Mouse (Mus musculus) cerebral cortex, adult 2 months (tissue): ENCODE results near the gene Cth.

Experiments
- whole genome bisulfite sequencing: fragments of 180-500 bp; shearing (Covaris S2); methylation state at CpG from one replicate; pipeline ENCODE4 v1.1.7; 2018; 5-methylcytosine and 5-hydroxymethylcytosine counted together

The Cth gene

DNA sequence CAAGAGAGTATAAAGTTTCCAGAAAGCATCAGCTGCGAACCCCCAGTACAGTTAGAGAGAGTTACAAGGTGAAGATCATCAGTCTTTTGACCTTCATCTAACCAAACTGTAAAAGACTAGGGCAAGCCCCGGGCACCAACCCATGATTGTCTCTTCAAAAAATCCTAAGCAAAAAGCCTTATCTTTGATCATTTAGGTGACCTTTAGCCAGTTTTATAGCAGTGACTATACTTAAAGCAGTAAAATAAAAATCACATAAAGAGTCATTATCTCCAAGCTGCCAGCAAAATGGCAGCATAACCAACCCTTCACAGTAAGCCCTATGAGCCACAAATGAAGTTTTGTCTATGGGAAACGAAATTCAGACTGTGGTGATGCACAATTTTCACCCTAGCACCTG is 14.6 kb downstream of the Cth start:
- 80% methylated on average over 3 of the region's 3 CpGs for WGBS

DNA sequence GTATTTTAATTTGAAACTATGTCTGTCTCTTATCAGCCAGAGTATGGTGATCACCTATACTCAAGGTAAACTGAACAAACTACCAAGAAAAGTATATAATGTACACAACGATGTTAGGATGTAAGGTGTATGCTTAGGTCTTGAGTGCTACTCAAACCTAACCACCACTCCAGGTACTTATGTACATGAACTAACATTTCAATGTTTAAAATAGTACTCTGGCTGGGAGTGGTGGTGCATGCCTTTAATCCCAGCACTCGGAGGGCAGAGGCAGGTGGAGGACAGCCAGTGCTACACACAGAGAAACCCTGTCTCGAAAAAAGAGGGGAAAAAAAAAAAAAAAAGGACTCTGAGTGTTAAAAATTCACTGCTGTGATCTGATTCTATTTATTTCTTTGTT is 16.7 kb downstream of the Cth start:
- 86% methylated on average over 3 of the region's 3 CpGs for WGBS

DNA sequence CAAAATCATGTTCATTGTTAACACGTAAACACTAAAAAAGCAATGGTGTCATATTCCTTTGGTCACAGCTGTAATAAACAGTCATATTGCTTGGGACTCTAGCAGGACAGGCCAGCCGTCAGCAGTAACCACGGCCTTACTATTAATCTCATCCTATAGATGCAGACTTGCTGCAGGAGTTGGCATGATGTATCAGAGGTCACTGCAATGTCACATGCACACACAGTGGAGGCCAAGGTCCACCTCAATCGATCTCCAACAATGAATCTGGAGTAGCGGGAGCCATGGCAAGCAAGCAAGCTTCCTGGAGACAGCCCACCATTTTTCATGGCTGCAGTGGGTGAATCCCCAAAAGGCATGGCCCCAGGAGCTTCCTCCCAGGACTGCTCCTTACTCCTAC is 23.2 kb downstream of the Cth start:
- 91% methylated on average over 5 of the region's 5 CpGs for whole genome bisulfite sequencing

DNA sequence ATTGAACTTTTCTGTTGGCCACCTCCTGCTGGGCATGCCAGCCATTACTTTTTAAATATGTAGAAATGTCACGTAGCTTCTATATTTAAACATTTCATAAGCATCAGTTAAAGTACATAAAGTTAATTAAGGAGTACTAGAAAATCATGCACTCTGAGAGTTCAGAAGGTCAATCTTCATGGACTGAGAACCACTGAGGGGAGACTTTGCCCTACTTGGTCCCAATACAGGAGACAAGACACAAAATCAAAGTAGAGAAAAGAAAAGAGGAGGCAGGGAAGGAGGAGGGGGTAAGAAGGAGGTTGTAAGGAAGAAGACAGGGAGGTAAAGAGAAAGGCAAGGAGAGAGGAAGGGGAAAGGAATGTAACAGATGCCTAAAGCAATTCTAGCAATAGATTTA is 24.9 kb downstream of the Cth start:
- 89% methylated on average over 1 of the region's 1 CpGs for WGBS

DNA sequence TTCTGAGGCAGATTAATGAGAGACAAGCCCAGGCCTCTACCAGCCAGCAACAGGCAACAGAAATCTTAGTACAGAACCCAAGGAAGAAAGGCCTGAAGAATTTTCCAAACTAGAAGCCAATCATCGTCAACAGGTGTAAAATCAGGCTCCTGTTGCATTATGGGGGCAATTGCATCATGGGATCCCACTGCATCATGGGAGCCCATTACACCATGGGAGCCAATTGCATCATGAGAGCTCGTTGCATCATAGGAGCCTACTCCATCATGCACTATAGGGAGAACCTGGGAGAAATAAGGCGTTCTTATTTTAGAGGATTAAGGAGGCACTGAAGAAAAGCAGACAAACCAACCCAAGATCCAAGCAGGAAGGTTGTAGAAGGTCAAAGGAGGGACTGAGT is 27.2 kb downstream of the Cth start:
- WGBS: 90% methylated on average over 3 of the region's 3 CpGs

DNA sequence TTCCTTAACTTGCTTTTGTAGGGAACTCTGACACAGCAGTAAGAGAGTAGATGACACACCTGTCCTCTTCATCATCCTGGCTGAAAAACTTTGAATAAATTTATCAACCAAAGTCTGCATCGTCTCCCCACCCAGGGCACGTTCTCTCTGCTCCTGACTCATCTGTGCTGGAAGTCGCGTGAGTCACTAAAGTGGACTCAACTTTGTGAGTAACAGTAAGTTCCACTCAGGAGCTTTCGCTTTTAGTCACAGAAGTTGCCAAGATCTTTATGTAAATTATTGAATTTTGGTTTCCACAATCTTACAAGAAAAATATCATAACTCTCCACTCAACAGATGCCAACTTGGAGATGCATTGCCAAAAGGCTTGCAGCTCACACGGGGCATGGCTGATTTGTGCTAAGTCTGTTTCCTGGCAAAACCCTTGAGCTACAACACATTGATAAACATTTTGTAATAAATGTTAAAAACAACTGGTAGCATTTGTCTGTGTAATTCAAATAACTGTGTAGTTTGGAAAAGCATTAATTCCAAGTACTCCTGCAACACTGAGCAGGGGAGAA is 40.7 kb downstream of the Cth start:
- 58% methylated on average over 6 of the region's 6 CpGs for WGBS

DNA sequence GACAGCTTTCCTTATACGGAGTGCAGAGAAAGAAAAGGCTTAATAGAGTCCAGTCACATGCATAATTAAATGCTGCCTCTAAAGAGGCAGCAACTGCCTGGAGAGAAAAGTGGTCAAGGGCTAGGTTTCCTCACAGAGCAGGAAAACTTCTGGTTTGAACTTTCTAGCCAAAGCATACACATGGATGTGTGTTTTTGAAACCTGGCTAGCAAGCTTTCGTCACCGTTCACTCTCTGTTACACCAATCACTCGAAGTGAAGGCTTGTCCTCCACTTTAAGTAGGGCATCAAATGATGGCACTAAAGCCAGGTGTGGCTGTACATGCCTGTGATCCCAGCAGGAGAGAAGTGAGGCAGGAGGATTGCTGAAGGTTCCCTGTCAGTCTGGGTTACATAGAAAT is 41.8 kb downstream of the Cth start:
- 78% methylated on average over 4 of the region's 4 CpGs for WGBS

DNA sequence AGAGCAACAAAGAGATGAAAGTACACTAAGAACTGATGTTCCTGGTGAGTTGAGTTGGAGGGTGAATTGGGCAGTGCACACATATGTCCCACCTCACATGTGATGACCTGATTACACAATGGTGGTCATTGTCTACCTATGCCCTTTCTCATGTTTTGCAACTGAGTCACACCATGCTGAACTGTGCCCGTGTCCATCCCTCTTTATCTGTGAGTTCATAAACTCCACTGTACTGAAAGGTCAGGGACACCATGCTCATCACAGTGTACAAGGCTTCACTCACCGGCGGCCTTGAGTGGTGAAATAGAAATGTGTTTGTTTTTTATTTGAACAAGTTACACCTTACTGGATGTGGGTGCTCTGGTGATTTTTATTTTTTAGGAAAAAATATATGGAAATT is 42.9 kb downstream of the Cth start:
- 84% methylated on average over 3 of the region's 3 CpGs for WGBS

DNA sequence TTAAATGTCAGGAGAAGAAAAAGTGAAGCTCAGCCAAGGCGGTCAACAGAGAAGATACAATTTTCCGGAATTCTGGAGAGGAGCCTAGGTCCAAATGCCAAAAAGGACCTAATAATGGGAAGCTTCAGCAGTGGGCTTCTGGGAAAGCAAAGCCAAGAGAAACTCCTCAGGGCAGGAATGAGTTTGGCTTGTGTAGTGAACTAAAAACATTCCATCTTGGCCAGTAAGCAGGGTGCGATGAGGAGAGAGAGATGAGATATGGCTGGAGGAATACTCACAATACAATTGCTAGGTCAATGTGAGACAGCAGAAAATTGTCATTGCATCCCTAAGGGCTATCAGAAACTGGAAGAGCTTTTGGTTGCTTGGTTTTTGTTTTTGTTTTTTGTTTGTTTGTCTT is 43.9 kb downstream of the Cth start:
- 81% methylated on average over 3 of the region's 3 CpGs for WGBS

DNA sequence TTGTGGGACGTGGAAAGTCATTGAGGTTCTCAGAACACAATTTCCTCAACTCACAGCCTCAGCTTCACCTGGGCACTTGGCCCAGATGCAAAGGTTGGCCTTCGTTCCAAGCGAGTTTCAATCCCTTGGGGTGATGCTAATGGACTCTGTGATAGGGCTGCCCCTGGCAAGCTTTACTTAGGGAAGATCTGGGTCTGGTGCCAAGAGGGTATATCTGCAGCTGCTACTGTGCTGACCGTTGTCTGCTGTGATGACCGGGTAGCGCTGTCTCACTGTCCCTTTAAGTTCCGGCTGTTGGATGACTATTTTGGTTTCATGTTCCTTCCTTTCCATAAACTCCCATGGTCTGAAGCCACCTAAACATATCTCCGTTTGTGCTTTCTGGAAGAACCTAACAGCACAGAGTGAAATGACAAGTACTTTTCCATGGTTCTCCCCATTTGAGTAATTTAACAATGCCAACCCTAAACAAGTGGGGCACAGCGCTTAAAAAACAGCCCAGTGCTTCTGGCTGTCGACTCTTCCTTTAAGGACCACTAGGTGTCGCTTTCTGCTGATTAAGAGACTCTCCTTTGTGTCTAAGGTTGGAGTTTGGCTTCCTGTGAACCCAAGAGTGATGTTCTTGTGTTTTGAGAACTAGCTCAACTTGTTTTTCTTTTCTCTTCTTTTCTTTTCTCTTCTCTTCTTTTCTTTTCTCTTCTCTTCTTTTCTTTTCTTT is 48.3 kb downstream of the Cth start:
- 36% methylated on average over 11 of the region's 11 CpGs for WGBS

DNA sequence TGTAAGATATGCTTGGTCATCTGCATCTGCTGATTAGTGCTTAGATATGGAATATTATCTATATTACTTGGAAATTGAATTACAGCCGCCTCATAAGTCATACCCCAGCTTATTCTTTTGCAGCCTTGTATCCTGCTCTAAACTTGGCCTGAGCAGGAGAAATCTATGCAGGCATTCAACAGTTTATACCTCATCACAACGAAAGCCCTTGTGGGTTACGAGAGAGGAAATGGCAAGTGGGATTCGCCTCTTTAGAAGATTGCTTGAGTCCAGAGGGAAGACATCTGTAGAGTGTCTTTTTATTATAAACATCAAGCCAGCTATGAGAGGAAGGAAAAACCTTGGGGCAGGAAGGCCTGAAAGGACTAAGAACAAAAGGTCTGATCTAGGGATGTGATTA is 52.0 kb downstream of the Cth start:
- WGBS: 84% methylated on average over 4 of the region's 4 CpGs

DNA sequence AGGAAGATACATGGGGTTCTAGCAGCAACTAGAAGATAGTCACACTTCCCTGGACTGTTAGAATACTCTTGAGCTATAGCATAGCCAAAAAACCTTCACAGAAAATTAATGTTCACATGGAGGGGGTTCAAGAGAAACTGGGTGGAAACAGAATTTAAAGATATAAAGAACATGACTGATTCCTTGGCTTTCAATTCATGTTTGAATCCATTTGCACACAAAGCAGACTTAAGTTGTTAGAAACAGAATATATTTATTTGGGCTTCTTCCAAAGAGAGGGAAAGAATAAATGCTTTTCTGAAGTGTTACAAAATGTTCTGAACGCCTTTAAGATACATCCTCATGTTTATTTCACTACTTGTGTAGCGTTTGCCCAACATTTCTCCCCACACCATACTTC is 57.0 kb downstream of the Cth start:
- WGBS: 53% methylated on average over 2 of the region's 2 CpGs

DNA sequence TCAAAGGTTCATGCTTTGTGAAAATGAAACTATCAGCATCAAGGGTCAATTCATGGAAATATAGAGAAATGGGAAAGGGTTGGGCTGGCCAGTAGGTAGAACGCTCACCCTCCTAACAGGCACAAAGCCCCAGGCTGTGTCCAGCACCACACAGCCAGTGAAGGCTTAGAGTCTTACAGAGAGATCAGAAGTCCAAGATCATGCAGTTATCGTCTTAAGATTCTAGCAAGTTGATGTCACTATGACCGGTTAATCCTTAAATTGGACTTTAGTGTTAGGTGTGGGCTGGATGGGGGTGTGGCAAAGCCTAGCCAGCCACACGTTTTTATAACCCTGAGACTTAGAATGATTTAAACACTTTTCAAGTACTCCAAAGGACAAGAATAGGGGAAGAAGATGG is 58.6 kb downstream of the Cth start:
- 74% methylated on average over 4 of the region's 4 CpGs for WGBS

DNA sequence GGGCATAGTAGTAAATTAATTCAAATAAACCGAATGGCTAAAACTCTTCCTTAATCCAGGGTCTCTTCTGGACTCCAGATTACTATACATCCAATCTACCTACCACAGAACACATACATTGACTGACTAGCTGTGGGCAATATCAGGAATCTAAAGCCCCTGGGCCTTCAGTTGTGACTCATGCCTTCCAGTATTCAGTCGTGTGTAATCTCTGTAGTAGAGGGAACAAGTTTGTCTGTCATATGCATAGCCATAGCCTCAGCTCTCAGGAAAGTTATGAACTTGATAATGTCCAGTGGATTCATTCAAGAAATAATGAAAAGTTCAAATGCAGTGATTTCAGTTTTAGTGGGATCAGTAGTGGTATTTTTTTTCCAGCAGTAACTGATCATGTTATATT is 59.0 kb downstream of the Cth start:
- 86% methylated on average over 2 of the region's 2 CpGs for WGBS

DNA sequence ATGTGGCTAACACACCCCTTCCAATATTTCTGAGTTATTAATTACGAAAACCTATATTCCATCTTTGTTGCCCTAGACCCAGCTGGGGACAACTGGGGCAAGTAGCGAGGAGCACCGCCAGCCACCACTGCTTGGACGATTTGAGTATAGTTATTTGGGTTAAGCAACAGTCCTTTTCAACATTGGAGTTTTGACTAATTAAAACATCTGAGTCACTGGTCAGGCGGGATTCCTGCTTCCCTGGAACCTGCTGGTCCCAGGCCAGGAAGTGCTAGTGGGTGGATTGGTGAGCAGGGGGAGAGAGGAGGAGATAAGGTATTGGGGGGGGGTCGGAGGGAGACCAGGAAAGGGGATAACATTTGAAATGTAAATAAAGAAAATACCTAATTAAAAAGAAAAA is 59.4 kb downstream of the Cth start:
- 73% methylated on average over 6 of the region's 6 CpGs for WGBS

DNA sequence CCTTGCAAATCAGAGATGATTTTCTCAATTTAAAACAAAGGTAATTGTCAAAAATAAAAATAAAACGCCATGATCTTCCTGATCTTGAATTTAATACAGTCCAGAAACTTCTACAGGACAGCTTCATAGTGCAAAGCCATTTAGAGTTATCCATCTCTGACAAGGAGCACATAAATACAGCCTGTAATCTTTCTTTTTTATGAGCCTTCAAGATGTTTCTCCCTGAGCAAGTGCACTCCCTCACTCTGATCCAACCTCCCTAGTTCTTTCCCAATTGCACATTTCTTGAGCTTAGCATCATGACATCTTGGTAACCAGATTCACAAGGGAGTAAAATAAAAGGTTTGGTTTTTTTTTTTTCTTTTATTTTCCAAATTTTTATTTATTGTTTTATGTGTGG is 72.1 kb downstream of the Cth start:
- 52% methylated on average over 1 of the region's 1 CpGs for WGBS

DNA sequence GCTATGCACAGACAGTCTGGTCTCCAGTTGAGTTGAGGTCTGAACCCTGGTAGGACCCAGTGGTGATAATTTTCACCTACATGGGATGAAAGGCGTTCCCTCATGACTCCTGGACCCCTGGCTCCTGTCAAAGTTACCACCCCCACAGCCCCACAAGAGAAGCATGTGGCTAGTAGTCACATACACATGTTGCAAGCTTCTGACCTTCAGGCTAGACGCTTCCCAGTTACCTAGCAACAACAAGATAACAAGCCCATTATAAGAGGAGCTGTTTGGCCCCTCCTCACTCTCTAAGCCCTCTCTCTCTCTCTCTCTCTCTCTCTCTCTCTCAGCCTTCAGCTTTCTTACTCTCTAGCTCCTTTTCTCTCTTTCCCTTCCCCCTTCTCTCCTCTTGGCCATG is 76.4 kb downstream of the Cth start:
- 66% methylated on average over 2 of the region's 2 CpGs for WGBS

DNA sequence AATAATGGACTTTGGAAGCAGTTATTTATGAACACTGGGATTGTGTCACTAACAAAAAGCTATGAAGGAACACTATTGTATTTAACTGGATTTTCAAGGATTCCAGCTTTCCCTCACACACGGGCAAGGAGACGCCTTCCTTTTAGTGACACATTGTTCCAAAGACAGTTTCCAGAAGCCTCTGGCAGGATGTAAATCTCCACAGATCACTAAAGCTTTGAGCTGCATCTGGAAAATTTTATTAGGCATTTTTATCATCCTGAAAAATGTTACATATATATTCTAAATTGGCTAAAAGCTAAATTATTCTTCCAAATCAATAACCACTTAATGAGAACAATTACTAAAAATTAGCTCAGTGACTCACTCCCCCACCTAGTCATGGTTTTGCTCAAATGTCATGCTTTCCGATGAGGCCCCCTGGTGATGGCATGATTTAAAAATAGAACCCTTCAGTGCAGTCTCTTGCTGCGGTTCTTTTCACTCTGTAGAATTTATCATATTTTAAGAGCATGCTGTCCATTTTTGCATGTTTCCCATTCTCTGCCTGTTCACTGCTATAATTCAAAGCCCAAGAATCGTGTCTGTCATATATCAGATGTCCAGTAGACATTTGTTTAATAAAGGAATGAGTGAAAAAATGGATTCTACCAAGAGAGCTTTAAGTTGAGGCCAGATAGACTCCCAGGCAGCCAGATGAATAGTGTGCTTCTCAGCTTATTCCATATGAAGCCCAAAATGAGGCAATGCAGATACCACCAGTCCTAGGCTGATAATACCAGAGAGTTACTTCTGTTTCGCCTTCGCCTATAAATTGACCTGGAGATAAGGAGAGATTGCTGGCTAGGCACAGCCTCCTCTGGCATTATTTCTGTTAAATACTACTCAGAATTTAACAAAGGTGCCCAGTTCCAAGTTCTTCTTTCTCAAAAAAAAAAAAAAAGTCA is 77.3 kb downstream of the Cth start:
- 65% methylated on average over 7 of the region's 7 CpGs for WGBS
